Mouse (Mus musculus) gastrocnemius, adult 2 months (tissue): Measurements from ENCODE around the gene Diaph2. TPM values are rescaled to one million over a fixed set of nuclear protein-coding genes. Genes with fewer than 3 reads are reported as not detected.
"Not testable (repeated sequence)": the region's sequence is repeated elsewhere in the genome, so short reads cannot be mapped to it uniquely, and the experiment has no call there.

Experiments used
- DNase-seq: peaks from one replicate; pipeline ENCODE4 v3.0.0; 2022
- H3K27ac ChIP-seq: fragments of 200-600 bp; 2 replicates; pipeline ENCODE4 v1.8.1; 2022; ENCODE audit warnings: mild to moderate bottlenecking
- H3K4me3 ChIP-seq: fragments of 200-600 bp; 2 replicates; pipeline ENCODE4 v1.8.1; 2022; ENCODE audit warnings: mild to moderate bottlenecking, moderate library complexity
- CTCF ChIP-seq: fragments of 200-600 bp; IDR thresholded peaks from 2 replicates; pipeline ENCODE4 v1.8.1; 2022; ENCODE audit warnings: antibody characterized with exemption, mild to moderate bottlenecking, moderate library complexity
- intact Hi-C: fragments of 180-260 bp; cut with DNase I; formaldehyde crosslinking; loops from one replicate; pipeline ENCODE4 v1.15.1; 2025
- total RNA-seq, 2 experiments: library from RNA; stranded (reverse); gene quantifications; 2 replicates each; pipeline ENCODE4 v1.2.3; 2021

Gene Diaph2
- total RNA-seq, 2 experiments from 2014 or later: 4.9 to 5.5 TPM

GRCm38 (mm10) chrX:130235167-130235566 is 485.6 kb downstream of the Diaph2 start:
- H3K27ac ChIP-seq: no peak overlapping the region
- H3K4me3 ChIP-seq: no peak overlapping the region
- intact Hi-C loops: no loop called here
- TF ChIP-seq CTCF: no peak
- no peak for DNase-seq

GRCm38 (mm10) chrX:130246652-130247051 is 497.1 kb downstream of the Diaph2 start:
- Histone ChIP-seq H3K4me3 (no peak overlapping the region), H3K27ac (no peak overlapping the region)
- intact Hi-C loops: no loop called here
- no peak for TF ChIP-seq CTCF
- DNase-seq: no peak

- H3K4me3 ChIP-seq: no peak overlapping the region
- H3K27ac ChIP-seq: no peak overlapping the region
- intact Hi-C loops: no loop called here
- TF ChIP-seq CTCF: no peak
- DNase-seq: no peak
These were observed 504.1 kb downstream of the Diaph2 start for GRCm38 (mm10) chrX:130253664-130254063.

- intact Hi-C loops: no loop called here
- no peak for DNase-seq
- Histone ChIP-seq H3K4me3 (no peak overlapping the region), H3K27ac (no peak overlapping the region)
- TF ChIP-seq CTCF: no peak
These were observed 516.2 kb downstream of the Diaph2 start for GRCm38 (mm10) chrX:130265707-130266106.

- Histone ChIP-seq H3K4me3 (no peak overlapping the region), H3K27ac (no peak overlapping the region)
- no peak for TF ChIP-seq CTCF
- DNase-seq: no peak
- intact Hi-C loops: no loop called here
These were observed 529.6 kb downstream of the Diaph2 start for GRCm38 (mm10) chrX:130279144-130279543.

GRCm38 (mm10) chrX:130281484-130281883 is 531.9 kb downstream of the Diaph2 start:
- no peak overlapping the region for H3K27ac ChIP-seq
- no peak for TF ChIP-seq CTCF
- intact Hi-C loops: no loop called here
- no peak for DNase-seq
- H3K4me3 ChIP-seq: no peak overlapping the region

- TF ChIP-seq CTCF: no peak
- intact Hi-C loops: no loop called here
- DNase-seq: peak; percentile 5
- Histone ChIP-seq H3K4me3 (no peak overlapping the region), H3K27ac (no peak overlapping the region)
These were observed 537.5 kb downstream of the Diaph2 start for GRCm38 (mm10) chrX:130287032-130287431.

GRCm38 (mm10) chrX:130289775-130290174 is 540.2 kb downstream of the Diaph2 start:
- TF ChIP-seq CTCF: no peak
- H3K4me3 ChIP-seq: no peak overlapping the region
- intact Hi-C loops: no loop called here
- no peak overlapping the region for H3K27ac ChIP-seq
- no peak for DNase-seq

GRCm38 (mm10) chrX:130350808-130351435 is 601.4 kb downstream of the Diaph2 start:
- intact Hi-C loops: no loop called here
- H3K4me3 ChIP-seq: no peak overlapping the region
- DNase-seq: no peak
- no peak overlapping the region for H3K27ac ChIP-seq
- no peak for TF ChIP-seq CTCF

- intact Hi-C loops: no loop called here
- TF ChIP-seq CTCF: no peak
- Histone ChIP-seq H3K27ac (no peak overlapping the region), H3K4me3 (no peak overlapping the region)
- DNase-seq: no peak
These were observed 601.9 kb downstream of the Diaph2 start for GRCm38 (mm10) chrX:130351480-130351879.

- Histone ChIP-seq H3K27ac (no peak overlapping the region), H3K4me3 (no peak overlapping the region)
- intact Hi-C loops: no loop called here
- no peak for DNase-seq
- TF ChIP-seq CTCF: no peak
These were observed 644.1 kb downstream of the Diaph2 start for GRCm38 (mm10) chrX:130393508-130394145.

GRCm38 (mm10) chrX:130403214-130403613 is 653.7 kb downstream of the Diaph2 start:
- intact Hi-C loops: no loop called here
- H3K4me3 ChIP-seq: no peak overlapping the region
- no peak for DNase-seq
- no peak overlapping the region for H3K27ac ChIP-seq
- no peak for TF ChIP-seq CTCF

- DNase-seq, intact Hi-C loops, H3K27ac ChIP-seq, H3K4me3 ChIP-seq: not testable (repeated sequence)
These were observed 657.9 kb downstream of the Diaph2 start for GRCm38 (mm10) chrX:130407471-130407870.

GRCm38 (mm10) chrX:130408985-130409384 is 659.4 kb downstream of the Diaph2 start:
- H3K4me3 ChIP-seq: no peak overlapping the region
- intact Hi-C loops: no loop called here
- TF ChIP-seq CTCF: no peak
- H3K27ac ChIP-seq: no peak overlapping the region
- DNase-seq: no peak
